Mouse (Mus musculus): ENCODE results near the gene Acoxl. TPM values are rescaled to one million over a fixed set of nuclear protein-coding genes. Genes with fewer than 3 reads are reported as not detected.

Gene Acoxl
- total and polyA plus RNA-seq, 3 experiments = 0.35 to 1.4 (median 0.94) TPM

DNA sequence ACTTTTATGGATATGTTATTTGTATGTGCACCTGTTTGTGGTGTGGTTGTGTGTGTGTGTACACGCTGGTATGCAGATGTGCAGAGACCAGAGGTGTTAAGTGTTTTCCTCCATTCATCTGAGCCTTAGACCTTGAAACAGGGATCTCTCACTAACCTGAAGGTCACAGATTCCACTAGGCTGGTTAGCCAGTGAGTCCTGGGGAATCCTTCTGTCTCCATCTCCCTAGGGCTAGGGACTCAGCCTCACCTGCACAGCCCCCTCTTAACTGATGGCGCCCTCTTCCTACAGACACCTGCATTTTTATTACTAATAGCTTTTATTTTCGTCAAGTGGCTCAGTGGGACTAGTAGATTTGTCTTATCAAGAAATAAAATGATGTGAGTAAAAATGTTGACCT, 301.5 kb downstream of the Acoxl start:
- no peak for DNase-seq

DNA sequence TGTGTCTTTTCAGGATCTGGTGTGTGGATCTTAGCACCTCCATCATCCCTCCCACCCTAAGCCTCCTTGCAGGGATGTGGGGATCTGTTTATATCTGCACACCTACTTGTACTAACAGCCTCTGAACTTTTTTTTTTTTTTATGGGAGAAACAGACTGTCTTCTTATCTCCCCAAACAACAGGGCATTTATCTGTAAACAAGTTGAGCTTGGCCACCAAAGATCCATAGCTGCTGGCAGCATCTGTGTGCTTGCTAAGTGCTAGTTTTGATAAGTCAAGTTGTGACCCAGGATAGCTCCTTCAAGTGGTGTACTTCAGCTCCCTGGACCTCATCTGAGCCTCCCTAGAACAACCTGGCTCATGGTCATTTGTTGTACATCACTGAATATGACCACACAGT, 305.3 kb downstream of the Acoxl start:
- no peak for DNase-seq

DNA sequence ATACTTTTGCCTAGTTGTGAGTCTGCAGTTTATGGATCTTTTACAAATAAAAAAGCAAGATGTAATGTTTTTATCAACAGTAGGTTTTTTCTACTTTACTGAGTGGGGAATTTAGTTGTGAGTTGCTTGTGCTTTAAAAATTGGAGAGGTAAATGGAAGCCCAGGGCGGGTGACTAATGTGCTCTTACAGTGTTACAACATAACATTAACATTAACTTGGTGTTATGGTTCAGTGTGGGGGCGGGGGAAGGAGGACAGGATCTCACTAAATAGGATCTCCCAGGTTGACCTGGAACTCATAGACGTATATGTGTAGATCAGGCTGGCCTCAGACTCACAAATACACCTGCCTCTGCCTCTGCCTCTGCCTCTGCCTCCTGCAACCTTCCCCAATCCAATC, 306.8 kb downstream of the Acoxl start:
- no peak for DNase-seq

DNA sequence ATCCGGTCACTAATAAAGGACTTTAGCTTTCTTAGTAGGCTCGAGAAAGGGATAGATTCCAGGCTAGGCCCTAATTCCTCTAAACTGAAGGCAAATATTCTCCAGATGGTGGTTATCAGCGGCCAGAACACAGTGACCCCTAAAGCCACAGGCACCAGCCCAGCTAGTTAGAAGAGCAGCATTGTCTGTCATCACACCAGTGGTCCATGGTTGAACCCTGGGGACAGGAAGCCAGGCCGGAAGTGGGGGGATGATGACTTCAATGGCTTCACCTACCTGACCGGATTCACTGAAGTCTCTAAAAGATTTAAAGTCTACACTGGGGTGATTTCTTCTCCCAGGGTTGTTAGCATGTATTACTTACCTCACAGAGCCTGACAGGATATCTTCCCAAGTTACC, 310.9 kb downstream of the Acoxl start:
- DNase-seq = no peak

DNA sequence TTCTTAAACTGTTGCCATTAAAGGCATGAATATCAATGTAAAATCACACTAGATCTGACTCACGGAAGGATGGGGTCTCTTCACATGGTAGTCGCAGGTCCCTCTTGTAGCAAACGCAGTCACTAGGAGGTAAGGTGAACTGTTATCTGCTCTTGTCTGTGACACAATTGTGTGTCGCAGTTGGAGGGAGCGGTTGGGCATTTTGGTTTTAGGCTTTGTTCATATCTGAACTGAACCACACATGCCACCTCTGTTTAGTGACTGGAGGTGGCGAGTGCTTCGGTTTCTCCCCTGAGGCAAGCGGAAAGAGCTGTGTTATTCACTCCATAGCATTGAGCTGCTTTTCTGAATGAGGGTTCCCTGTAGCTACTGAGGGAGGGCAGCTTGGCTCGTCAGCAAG, 313.5 kb downstream of the Acoxl start:
- no peak for DNase-seq

DNA sequence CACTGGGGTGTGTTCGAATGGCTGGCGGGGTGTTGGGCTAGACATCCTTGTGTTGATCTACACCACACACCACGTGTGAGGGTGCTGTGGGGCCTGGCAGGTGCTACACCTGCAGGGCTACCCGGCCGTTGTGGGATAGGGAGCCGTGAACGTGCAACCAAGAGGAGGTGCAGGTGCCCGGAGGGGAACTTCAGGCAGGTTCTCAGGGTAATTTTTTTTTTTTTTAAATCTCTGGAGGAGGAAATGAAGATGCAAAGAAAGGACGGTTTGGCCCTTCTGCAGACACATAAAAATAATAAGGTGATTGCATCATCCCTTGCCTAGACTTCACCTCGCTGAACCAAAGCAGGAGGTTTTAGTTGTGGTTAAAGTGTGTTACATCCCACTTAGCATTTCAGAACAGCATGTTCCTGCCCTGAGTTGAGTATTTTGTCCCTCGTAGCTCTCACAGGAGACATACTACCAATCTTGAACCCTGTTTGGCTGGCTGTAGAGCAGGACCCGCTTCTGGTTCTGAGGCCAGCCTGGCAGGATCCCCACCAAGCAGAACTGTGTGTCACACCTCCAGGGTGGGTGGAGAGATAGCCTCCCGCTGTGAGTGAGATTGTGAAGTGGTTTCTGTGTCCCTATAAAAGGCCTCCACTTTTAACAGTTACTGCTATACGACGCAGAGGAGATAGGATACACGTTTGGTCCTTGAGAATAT, 314.3 kb downstream of the Acoxl start:
- no peak for DNase-seq

DNA sequence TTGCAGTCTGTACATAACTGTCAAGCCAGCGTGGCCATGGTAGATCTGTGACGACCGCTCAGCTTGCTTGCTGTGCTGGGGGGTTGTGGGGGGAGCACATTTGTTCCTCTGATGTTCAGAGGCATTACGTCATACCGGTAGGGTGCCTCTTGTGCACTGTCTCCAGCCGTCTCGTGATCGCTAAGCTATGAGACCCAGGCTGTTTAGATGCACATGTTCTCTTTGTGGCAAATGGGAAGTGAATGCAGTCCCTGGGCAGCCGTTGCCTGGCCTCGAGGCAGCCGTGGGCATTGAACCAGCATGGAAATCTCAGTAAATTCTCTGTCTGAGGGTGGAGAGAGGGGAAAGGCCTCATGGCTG, 314.9 kb downstream of the Acoxl start:
- no peak for DNase-seq

DNA sequence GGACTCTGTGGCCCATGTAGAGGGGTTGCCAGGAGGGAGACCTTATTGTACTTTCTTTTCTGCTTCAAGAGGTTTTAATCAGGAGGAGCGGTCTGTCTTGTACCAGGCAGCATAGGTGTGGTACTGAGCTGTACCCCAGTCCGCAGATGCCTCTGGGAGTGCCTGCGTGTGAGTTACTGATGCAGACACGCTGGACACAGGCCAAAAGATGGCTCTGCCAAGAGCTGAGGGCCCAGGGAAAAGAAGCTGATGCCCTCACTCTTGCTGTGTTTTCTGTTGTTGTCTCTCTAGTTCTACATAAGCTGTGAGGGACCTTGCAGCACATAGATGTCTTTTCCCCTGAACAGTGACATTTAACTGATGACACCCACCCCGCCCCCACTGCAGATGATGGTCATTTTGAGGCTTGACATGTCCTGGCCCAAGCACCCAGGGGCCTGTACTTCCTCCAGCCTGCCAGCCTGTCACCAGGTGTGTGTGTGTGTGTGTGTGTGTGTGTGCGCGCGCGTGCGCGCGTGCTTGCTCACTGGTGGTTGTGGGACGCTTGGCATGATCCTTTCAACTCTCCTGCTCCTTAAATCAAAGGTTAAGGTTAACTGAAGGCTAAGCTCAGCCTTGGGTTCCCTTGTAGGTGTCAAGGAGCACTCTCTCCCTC, 316.9 kb downstream of the Acoxl start:
- peak; percentile 63 for DNase-seq

DNA sequence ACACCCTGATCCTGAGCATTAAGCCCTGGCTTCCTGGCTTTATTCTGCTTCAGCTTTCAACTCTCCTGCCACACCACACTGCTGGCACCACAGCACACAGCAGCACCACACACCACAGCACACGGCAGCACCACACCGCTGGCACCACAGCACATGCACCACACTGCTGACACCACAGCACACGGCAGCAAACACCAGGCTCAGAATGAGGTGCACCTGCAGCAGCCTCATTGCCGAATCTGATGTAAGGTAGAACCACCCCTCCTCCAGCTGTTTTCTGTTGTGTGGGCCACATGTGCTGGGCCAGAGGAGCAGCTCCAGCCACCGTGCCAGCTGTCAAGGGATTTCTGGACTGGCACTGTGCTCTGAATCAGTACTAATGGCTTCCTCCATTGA, 317.4 kb downstream of the Acoxl start:
- no peak for DNase-seq

DNA sequence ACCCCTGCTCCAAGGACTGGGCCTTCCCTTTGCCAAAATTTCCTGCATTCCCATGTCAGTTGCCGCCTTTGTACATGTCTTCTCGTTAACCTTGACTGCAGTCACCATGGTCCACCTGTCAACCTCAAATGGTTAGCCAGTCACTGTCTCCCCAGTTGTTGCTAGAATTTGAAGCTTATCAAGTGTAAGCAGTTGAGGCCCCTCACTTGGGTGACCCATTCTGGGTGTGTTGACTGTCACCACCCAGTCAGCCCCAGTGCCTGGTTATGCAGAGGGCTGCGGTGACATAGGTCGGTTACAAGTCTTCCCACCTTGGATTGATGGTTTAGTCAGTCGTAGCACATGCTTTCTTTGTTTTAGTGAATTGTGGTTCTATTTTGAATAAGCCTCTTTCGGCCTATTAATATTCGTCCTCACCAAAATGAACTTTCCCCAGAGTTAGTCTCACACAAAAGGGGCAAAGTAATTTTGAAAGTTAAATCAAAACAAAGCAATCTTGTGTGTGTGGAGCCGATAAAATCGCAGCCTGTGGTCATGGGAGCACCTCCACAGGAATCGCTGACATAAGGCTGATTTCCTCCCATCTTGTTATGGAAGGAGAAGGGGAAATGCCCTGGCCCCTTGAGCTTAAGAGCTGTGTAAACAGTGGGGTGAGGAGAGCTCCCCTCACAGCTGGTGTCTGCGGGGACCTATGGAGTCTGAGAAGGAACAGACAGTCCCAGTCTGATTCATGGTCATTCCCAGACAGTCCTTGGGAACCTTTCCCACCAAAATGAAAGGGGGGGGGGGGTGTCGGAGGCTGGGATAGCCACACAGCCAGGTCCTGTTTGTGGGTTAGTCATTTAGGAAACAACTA, 318.1 kb downstream of the Acoxl start:
- no peak for DNase-seq

DNA sequence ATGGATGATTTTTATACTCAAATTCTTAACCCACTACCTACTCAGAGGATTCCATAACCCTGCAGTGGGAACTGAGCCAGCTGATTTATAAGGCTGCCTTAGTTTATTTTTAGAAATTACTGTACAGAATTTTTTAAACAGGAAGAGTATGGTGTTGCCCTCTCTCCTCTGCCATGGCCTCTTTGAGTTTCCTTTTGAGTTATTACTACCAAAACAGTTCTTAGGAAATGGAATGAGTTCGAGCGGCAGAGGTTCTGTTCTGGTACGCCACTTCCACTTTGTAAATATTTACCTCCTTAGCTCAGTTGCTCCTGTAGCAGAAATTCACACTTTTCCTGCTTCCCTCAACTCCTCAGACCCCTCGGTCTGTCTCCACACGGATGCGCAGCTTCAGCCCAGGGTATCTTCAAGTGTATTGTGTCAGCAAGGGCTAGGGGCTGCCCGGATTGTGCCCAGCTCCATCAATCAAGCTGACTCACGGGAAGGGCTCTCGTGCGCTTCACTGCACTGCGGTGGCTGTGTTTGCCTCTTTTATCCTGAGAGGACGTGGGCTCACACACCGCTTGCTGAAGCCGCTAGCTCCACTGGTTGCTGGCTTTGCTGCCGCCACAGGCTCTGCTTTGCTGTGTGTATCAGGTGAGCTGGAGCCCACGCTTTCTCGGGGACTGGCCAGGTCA, 320.2 kb downstream of the Acoxl start:
- DNase-seq = no peak

DNA sequence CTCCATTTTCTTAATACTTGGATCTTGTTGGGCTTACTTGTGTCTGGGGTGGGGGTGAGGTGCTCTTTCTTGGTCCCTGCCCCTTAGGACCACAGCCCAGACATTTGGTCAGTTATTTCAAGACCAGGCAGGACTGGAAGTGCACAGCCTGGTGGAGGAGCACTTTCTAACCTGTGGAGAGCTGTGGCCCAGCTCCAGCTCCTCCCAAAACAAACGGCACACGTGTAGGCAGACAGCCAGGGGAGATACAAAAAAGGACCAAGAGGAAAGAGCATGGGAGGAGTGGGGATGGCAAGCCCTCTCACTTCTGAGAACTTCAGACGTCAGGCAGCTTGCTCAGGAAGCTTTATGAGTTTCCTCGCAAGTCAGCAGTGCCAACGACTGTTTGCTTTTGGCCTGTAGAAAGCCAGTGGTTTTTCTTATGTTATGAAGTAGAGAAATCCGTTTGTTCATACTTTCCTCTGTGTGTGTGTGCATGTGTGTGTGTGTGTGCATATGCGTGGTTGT, 321.0 kb downstream of the Acoxl start:
- no peak for DNase-seq

DNA sequence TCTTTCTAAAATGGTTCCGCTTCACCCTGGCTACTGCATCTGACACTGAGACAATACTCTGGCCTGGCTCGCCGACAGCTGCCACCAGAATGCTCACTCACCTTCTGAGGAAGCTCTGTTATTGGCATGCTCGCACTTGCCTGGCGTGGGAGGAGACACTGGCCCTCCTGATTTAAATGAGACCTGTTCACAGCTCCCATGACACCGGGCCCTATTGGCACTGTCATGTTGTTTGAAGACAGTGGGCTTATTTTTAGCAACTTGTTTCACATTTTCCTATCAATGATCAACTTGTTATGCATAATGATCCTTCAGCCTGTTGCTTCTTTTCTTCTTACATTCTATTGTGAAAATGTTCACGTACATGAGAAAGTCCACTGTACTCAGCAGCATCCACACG, 324.5 kb downstream of the Acoxl start:
- DNase-seq = no peak

DNA sequence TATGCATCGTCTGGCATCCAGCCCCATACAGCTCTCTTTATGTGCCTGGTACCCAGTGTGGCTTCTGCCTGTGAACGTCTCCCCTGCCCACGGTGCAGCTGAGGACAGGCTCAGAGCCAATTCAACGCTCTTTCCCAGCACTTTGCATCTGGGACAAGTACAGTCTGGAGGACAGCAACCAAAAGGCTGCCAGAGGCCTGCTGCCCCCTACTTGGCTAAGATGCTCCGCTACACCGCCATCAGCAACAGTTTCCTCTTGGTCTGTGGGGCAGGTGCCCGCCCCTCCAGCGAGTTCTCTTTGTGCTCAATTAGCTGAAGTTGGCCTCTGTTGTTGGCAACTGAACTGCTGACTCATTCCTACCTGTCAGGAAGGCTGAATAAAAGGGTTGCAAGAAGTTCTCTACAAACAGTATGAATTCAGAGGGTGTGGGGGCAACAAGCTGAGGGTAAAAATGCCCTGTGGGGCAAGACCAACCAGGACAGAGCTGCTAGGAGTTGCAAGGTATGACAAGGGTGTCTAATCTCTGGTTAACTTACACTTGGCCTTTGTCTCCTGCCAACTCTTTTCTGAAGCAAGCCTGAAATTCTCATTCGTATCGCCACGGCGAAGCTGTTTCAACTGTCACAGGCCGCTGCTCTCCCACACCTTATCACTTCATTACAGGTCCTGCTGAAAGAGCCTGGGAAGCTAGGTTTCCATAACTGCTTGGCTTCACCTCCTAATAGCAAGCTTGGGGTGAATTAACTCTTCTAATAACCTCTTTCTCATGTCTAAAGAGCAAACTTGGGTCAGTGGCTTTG, 328.1 kb downstream of the Acoxl start:
- peak; percentile 43 for DNase-seq

DNA sequence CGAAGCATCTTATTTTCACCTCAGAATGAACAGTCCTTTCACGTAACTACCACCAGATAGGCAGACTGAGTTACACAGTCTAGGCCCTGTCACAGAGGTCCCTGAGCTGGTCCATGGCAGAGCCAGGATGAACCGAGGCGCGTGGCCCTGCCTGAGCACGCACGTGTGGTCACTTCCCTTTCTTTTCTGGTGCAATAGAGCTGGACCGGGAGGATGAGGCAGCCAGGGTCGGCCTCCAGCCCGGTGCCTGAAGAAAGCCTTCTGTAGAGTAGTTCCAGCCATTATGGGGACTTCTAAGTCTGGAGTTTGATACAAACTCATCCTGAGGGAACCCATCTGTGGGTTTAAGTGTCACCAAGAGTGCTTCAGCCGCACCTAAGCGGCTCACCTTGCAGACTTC, 329.3 kb downstream of the Acoxl start:
- DNase-seq = no peak

DNA sequence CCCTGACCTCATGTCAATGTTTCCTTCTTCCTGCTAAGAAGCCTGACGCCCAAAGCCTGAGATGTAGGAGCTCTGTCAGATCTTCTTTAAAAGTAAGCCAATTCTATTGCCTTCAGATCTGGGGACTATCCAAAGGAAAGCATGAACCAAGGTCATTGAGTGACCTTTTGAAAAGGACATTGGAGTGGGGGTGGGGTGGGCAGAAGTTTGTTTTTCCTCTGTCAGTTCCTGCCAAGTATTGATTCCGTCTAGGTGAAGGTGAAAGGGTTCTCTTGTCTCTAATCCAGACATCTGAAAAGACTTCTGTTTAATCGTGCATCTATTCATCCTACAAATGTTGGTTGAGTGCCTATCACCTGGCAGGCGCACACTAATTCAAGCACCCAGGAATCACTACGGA, 330.8 kb downstream of the Acoxl start:
- DNase-seq = no peak

DNA sequence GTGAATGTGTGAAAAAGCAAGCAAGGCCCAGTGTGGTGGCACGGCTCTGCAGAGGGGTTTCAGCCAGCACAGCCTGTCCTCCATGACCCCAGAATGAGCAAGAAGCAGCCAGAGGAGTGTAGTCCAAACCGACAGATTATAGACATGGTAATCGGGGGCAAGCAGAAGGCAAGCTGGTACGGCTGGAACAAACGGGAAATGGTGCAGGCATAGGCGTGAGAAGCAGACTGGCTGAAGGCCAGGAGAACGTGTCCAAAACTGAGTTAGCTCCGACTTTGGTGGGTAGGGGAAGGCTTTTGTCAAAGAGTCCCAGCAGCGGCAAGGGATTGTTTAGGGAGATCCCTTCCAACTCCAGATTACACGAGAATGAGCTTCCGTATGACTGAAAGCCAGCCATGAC, 331.3 kb downstream of the Acoxl start:
- DNase-seq = no peak

DNA sequence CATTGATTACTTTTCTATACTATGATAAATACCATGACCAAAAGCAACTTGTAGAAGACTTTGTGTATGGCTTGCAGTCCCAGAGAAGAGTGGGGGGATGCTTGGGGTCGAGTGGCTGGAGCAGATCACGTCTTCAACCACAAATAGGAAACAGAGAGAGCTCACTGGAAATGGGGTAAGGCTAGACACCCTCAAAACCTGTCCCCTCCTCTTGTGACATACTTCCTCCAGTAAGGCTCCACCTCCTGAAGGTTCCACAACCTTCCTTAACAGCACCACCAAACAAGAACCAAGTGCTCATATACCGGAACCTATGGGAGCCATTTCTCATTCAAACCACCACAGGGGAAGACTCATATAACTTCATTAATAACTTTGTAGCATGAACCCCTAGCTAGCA, 331.9 kb downstream of the Acoxl start:
- DNase-seq = no peak

DNA sequence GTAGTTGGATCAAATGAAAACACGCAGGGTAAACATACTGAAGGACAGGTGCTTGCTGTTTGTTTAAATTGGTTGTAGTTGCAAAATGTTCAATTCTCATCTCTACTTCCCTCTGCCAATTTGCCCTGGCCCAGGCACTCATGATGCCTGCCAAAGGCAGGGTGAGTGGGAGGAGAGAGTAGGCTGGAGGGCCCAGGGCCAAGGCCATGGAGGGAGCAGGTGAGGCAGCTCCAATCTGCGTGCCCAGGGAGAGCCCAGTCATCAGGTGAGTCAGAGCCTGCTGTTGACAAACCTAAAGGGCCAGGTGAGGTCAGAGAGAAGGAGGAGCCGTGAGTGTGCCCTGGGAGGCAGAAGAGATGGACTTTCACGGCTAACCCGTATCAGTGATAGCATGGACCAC, 333.6 kb downstream of the Acoxl start:
- peak; percentile 70 for DNase-seq

All from adrenal gland, adult 2 months (tissue).